Mouse (Mus musculus) neural tube, embryonic 11.5 days (tissue): ENCODE measurements at regions not wholly inside any gene's neighbourhood (a gene's known extent, or its start where the extent isn't known, plus 50 kb on each side); places are given as distances from the start of the nearest gene placed in this dataset.

Experiments used
- ATAC-seq: fragments of 200-750 bp; cut with Nextera tagmentation; 2 replicates; pipeline ENCODE4 v1.8.0; 2017; ENCODE audit warnings: moderate number of reproducible peaks, mild to moderate bottlenecking, moderate TSS enrichment, moderate library complexity; ENCODE audit not compliant: insufficient read depth, low FRiP score, low TSS enrichment
- DNase-seq: peaks from one replicate; pipeline ENCODE4 v3.0.0-alpha.2; 2015; ENCODE audit warnings: low spot score
- H3K27ac ChIP-seq: fragments of 300-500 bp; sonication (generic); 2 replicates; pipeline ENCODE4 v1.5.1; 2014; ENCODE audit warnings: low read depth, mild to moderate bottlenecking, low read length
- H3K27me3 ChIP-seq: fragments of 300-500 bp; sonication (generic); 2 replicates; pipeline ENCODE4 v1.6.1; 2014; ENCODE audit warnings: mild to moderate bottlenecking, low read length, mixed read lengths; ENCODE audit not compliant: control insufficient read depth, insufficient read depth
- H3K36me3 ChIP-seq: fragments of 300-500 bp; sonication (generic); 2 replicates; pipeline ENCODE4 v1.6.1; 2014; ENCODE audit warnings: mild to moderate bottlenecking, low read length, moderate library complexity, mixed read lengths; ENCODE audit not compliant: control insufficient read depth, insufficient read depth
- H3K4me1 ChIP-seq: fragments of 300-500 bp; sonication (generic); 2 replicates; pipeline ENCODE4 v1.6.1; 2014; ENCODE audit warnings: low read length, mixed read lengths; ENCODE audit not compliant: control insufficient read depth, insufficient read depth
- H3K4me2 ChIP-seq: fragments of 300-500 bp; sonication (generic); 2 replicates; pipeline ENCODE4 v1.6.1; 2014; ENCODE audit warnings: low read depth, mild to moderate bottlenecking, moderate library complexity
- H3K4me3 ChIP-seq: fragments of 300-500 bp; sonication (generic); 2 replicates; pipeline ENCODE4 v1.5.1; 2014; ENCODE audit warnings: low read depth, low read length
- H3K9ac ChIP-seq: fragments of 300-500 bp; sonication (generic); 2 replicates; pipeline ENCODE4 v1.6.1; 2014; ENCODE audit warnings: mild to moderate bottlenecking, low read length
- H3K9me3 ChIP-seq: fragments of 300-500 bp; sonication (generic); 2 replicates; pipeline ENCODE4 v1.6.1; 2016; ENCODE audit warnings: low read length; ENCODE audit not compliant: control insufficient read depth
- WGBS: fragments of 180-500 bp; shearing (Covaris S2); extraction: QIAGEN DNeasy Blood & Tissue Kit; methylation state at CpG from one replicate; pipeline ENCODE4 v1.1.7; 2014; 5-methylcytosine and 5-hydroxymethylcytosine counted together

DNA sequence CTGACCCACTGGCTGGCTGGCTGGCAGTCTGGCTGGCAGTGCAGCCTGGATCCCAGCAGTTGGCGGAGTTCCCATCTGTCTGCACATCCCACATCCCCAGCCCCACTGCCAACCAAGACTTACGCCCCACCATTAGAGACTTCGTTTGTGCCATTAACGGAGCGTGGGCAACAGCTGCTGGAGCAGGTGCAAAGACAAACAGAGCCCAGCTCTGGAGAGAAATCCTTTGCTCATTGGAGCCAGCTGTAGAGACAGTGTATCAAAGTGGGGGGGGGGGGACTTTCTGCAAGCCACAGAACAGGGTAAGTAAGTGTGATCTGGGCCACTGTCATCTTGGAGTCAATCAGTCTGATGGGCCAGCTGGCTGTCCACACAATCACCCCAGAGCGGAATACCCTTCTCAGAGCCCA, 52.3 kb downstream of the Rplp1 start:
- Histone ChIP-seq H3K36me3 (no peaks in the 10 kb centered on the region), H3K4me2 (no peak overlapping the region), H3K9me3 (no peaks in the 10 kb centered on the region), H3K27ac (no peak overlapping the region), H3K27me3 (no peaks in the 10 kb centered on the region), H3K9ac (no peak overlapping the region), H3K4me1 (peaks cover 3% of the 10 kb centered on the region; the same call in 1 of the 2 replicates), H3K4me3 (no peak overlapping the region)
- 65% methylated on average over 6 of the region's 6 CpGs for WGBS
- ATAC-seq (no peak), DNase-seq (no peak)

DNA sequence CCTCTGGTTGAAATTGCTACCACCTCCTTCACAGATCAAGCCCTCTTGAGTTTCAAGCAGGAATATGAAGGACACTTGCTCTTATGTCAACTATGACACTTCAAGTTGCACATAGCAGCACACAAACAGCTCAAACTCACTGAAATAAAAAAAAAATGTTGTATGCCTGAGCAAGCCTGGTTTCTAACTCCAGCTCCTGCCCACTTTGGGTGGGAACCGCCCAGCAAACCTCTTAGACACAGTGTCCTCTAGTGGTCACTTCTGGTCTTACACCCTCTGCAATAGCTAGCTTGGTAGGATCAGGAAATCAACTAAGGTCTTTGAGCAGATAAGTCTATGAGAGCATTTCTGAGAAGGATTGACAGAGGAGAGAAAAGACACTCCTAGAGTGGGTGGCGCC, 54.2 kb downstream of the Rplp1 start:
- Histone ChIP-seq H3K9ac (no peak overlapping the region), H3K36me3 (no peaks in the 10 kb centered on the region), H3K27ac (no peak overlapping the region), H3K4me3 (no peak overlapping the region), H3K4me1 (no peaks in the 10 kb centered on the region), H3K27me3 (no peaks in the 10 kb centered on the region), H3K9me3 (no peaks in the 10 kb centered on the region), H3K4me2 (no peak overlapping the region)
- ATAC-seq = no peak
- DNase-seq = peak; percentile 65
- WGBS = 14% methylated on average over 2 of the region's 2 CpGs

DNA sequence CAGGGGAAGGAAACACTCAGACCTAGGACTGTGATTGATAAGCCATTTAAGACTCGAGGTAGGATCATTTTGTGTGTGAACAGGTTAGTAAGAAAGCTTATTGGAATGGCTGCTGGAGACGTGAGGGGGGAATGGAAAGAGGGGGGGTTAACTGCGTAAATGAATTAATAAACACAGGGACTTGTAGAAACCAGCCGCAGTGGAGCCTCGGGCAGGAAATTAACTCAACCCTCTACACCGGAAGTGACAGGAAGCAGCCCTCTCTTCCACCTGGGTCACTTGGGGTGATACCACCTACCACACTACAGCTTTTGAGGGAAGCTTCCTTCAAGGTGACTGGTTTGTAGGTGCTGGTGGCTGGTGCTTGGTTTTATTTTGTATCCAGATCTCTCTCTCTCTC, 54.9 kb downstream of the Rplp1 start:
- Histone ChIP-seq H3K36me3 (no peaks in the 10 kb centered on the region), H3K9me3 (no peaks in the 10 kb centered on the region), H3K4me1 (no peaks in the 10 kb centered on the region), H3K27ac (no peak overlapping the region), H3K27me3 (no peaks in the 10 kb centered on the region), H3K4me3 (no peak overlapping the region), H3K4me2 (no peak overlapping the region), H3K9ac (no peak overlapping the region)
- DNase-seq = no peak
- WGBS = 69% methylated on average over 6 of the region's 6 CpGs
- no peak for ATAC-seq

DNA sequence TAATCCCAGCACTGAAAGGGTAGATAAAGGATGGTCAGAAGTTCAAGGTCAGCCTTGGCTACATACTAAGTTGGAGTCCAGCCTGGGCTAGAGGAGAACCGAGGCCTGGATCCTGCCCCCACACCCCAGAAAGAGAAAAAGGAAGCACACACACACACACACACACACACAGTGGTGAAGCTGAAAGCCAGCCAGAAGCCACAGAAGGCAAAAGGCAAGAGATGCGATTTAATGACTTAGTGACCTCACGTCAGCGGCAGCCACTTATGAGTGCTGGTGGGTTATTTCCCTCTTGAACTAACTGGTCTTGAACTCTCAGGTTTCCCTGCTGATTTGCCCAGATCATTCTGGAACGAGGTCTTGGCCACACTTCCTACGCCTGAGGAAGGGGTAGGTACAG, 56.5 kb downstream of the Rplp1 start:
- no peak overlapping the region for H3K4me3 ChIP-seq
- H3K9me3 ChIP-seq = no peaks in the 10 kb centered on the region
- H3K4me1 ChIP-seq = no peaks in the 10 kb centered on the region
- no peak overlapping the region for H3K4me2 ChIP-seq
- WGBS = 87% methylated on average over 6 of the region's 6 CpGs
- H3K27ac ChIP-seq = no peak overlapping the region
- H3K9ac ChIP-seq = no peak overlapping the region
- no peaks in the 10 kb centered on the region for H3K27me3 ChIP-seq
- no peaks in the 10 kb centered on the region for H3K36me3 ChIP-seq
- ATAC-seq (no peak), DNase-seq (no peak)

- Histone ChIP-seq H3K27me3 (no peaks in the 10 kb centered on the region), H3K9ac (no peak overlapping the region), H3K4me3 (no peak overlapping the region), H3K36me3 (no peaks in the 10 kb centered on the region), H3K4me1 (no peaks in the 10 kb centered on the region), H3K4me2 (no peak overlapping the region), H3K27ac (no peak overlapping the region), H3K9me3 (no peaks in the 10 kb centered on the region)
- DNase-seq = no peak
- no peak for ATAC-seq
- 100% methylated on average over 1 of the region's 1 CpGs for WGBS
These were observed 57.7 kb downstream of the Rplp1 start for GRCm38 (mm10) chr9:61856686-61857085.

- ATAC-seq = no peak
- WGBS = 62% methylated on average over 11 of the region's 11 CpGs
- H3K9ac ChIP-seq = no peak overlapping the region
- no peak overlapping the region for H3K4me3 ChIP-seq
- no peaks in the 10 kb centered on the region for H3K36me3 ChIP-seq
- no peak for DNase-seq
- H3K4me1 ChIP-seq = no peaks in the 10 kb centered on the region
- H3K27ac ChIP-seq = no peak overlapping the region
- H3K9me3 ChIP-seq = no peaks in the 10 kb centered on the region
- H3K4me2 ChIP-seq = no peak overlapping the region
- H3K27me3 ChIP-seq = no peaks in the 10 kb centered on the region
These were observed 58.7 kb downstream of the Rplp1 start for GRCm38 (mm10) chr9:61855686-61856085.

- 86% methylated on average over 4 of the region's 4 CpGs for WGBS
- H3K4me1 ChIP-seq = no peaks in the 10 kb centered on the region
- H3K36me3 ChIP-seq = no peaks in the 10 kb centered on the region
- no peak overlapping the region for H3K4me3 ChIP-seq
- H3K9me3 ChIP-seq = no peaks in the 10 kb centered on the region
- H3K9ac ChIP-seq = no peak overlapping the region
- H3K27me3 ChIP-seq = no peaks in the 10 kb centered on the region
- ATAC-seq (no peak), DNase-seq (no peak)
- no peak overlapping the region for H3K27ac ChIP-seq
- H3K4me2 ChIP-seq = no peak overlapping the region
These were observed 60.5 kb downstream of the Rplp1 start for GRCm38 (mm10) chr9:61853841-61854240.

- H3K27ac ChIP-seq = no peak overlapping the region
- no peaks in the 10 kb centered on the region for H3K27me3 ChIP-seq
- H3K4me2 ChIP-seq = no peak overlapping the region
- no peaks in the 10 kb centered on the region for H3K4me1 ChIP-seq
- DNase-seq = no peak
- H3K9me3 ChIP-seq = no peaks in the 10 kb centered on the region
- WGBS = 95% methylated on average over 3 of the region's 3 CpGs
- H3K36me3 ChIP-seq = no peaks in the 10 kb centered on the region
- ATAC-seq = no peak
- H3K4me3 ChIP-seq = no peak overlapping the region
- H3K9ac ChIP-seq = no peak overlapping the region
These were observed 63.0 kb downstream of the Rplp1 start for GRCm38 (mm10) chr9:61851331-61851730.

GRCm38 (mm10) chr9:61848401-61848800, 65.9 kb downstream of the Rplp1 start:
- no peak for ATAC-seq
- H3K36me3 ChIP-seq = no peaks in the 10 kb centered on the region
- H3K4me3 ChIP-seq = no peak overlapping the region
- WGBS = 80% methylated on average over 2 of the region's 2 CpGs
- H3K4me2 ChIP-seq = no peak overlapping the region
- no peaks in the 10 kb centered on the region for H3K27me3 ChIP-seq
- no peaks in the 10 kb centered on the region for H3K9me3 ChIP-seq
- H3K4me1 ChIP-seq = no peaks in the 10 kb centered on the region
- H3K27ac ChIP-seq = no peak overlapping the region
- H3K9ac ChIP-seq = no peak overlapping the region
- DNase-seq = no peak
